Mouse (Mus musculus) bone marrow, adult 2 months (tissue): Measurements from ENCODE around the gene Tmem8. TPM values are rescaled to one million over a fixed set of nuclear protein-coding genes. Genes with fewer than 3 reads are reported as not detected.

Source experiments
- H3K27ac ChIP-seq: fragments of 200-500 bp; 2 replicates; pipeline ENCODE4 v1.5.1; 2012; ENCODE audit warnings: low read depth, mild to moderate bottlenecking, control low read depth, inconsistent platforms, low read length; ENCODE audit not compliant: control insufficient read depth, poor library complexity, insufficient read depth
- H3K4me1 ChIP-seq: fragments of 200-500 bp; 2 replicates; pipeline ENCODE4 v1.6.1; 2011; ENCODE audit warnings: low read length; ENCODE audit not compliant: control insufficient read depth, insufficient read depth
- H3K4me3 ChIP-seq: fragments of 200-500 bp; replicated peaks from 2 replicates; pipeline ENCODE3; 2011; ENCODE audit warnings: mild to moderate bottlenecking, low read depth, low read length, control low read depth; ENCODE audit not compliant: control insufficient read depth
- CTCF ChIP-seq: fragments of 200-500 bp; IDR thresholded peaks from 2 replicates; pipeline ENCODE4 v1.5.1; 2011; ENCODE audit warnings: low read length, control low read depth; ENCODE audit not compliant: control insufficient read depth, insufficient read depth
- POLR2A ChIP-seq: fragments of 200-500 bp; IDR thresholded peaks from 2 replicates; pipeline ENCODE4 v1.6.1; 2011; ENCODE audit warnings: low read depth, mild to moderate bottlenecking, control low read depth, low read length, borderline replicate concordance; ENCODE audit not compliant: control insufficient read depth
- WGBS: fragments of 180-500 bp; shearing (Covaris S2); methylation state at CpG from one replicate; pipeline ENCODE4 v1.1.7; 2018; 5-methylcytosine and 5-hydroxymethylcytosine counted together
- polyA plus RNA-seq: library from polyadenylated mRNA; stranded (reverse); fragments of >200 nt; gene quantifications from 2 replicates; pipeline ENCODE4 v1.2.4, GENCODE M21; 2011; ENCODE audit warnings: low replicate concordance; ENCODE audit not compliant: missing spikeins, insufficient read depth, insufficient read length

The Tmem8 gene
- polyA plus RNA-seq, 1 experiment: 27.3 TPM

- Histone ChIP-seq H3K4me3 (no peak overlapping the region), H3K27ac (no peak overlapping the region), H3K4me1 (peaks cover 1% of the 10 kb centered on the region; the same call in 1 of the 2 replicates)
- TF ChIP-seq CTCF: no peak
- no peak for TF ChIP-seq POLR2A
- WGBS: 89% methylated on average over 10 of the region's 10 CpGs
These were observed 12.1 kb downstream of the Tmem8 start for GRCm38 (mm10) chr17:26125226-26125625.

GRCm38 (mm10) chr17:26131062-26131732, 18.1 kb downstream of the Tmem8 start:
- Histone ChIP-seq H3K4me3 (no peak overlapping the region), H3K4me1 (no peaks in the 10 kb centered on the region), H3K27ac (no peak overlapping the region)
- WGBS: 91% methylated on average over 18 of the region's 18 CpGs
- TF ChIP-seq CTCF (no peak), POLR2A (no peak)

GRCm38 (mm10) chr17:26131856-26132853, 19.1 kb downstream of the Tmem8 start:
- Histone ChIP-seq H3K4me1 (no peaks in the 10 kb centered on the region), H3K27ac (no peak overlapping the region), H3K4me3 (no peak overlapping the region)
- WGBS: 89% methylated on average over 18 of the region's 18 CpGs
- TF ChIP-seq POLR2A (no peak), CTCF (no peak)

GRCm38 (mm10) chr17:26137106-26137750, 24.1 kb downstream of the Tmem8 start:
- Histone ChIP-seq H3K4me1 (peaks cover 3% of the 10 kb centered on the region; the same call in 1 of the 2 replicates), H3K27ac (no peak overlapping the region), H3K4me3 (no peak overlapping the region)
- TF ChIP-seq POLR2A (no peak), CTCF (no peak)
- 67% methylated on average over 11 of the region's 11 CpGs for WGBS

GRCm38 (mm10) chr17:26137751-26138130, 24.6 kb downstream of the Tmem8 start:
- TF ChIP-seq CTCF (no peak), POLR2A (no peak)
- Histone ChIP-seq H3K4me1 (peaks cover 3% of the 10 kb centered on the region; the same call in 1 of the 2 replicates), H3K27ac (peak overlapping the region; percentile 51; the same call in 1 of the 2 replicates), H3K4me3 (peak overlapping the region; percentile 92)
- WGBS: 71% methylated on average over 2 of the region's 2 CpGs

- WGBS: under 1% methylated on average over 42 of the region's 42 CpGs
- Histone ChIP-seq H3K27ac (peak within 1 kb of the TSS; percentile 83), H3K4me1 (peaks cover 3% of the 10 kb centered on the region; the same call in 1 of the 2 replicates), H3K4me3 (peak within 1 kb of the TSS; percentile 92)
- TF ChIP-seq POLR2A (peak; percentile 37; the same call in 1 of the 2 replicates), CTCF (peak; percentile 30; the same call in 1 of the 2 replicates)
These were observed 25.2 kb downstream of the Tmem8 start, which contains the start of gene Axin1 for GRCm38 (mm10) chr17:26138239-26138836. Gene Axin1 (plus strand): TSS chr17:26138688.

GRCm38 (mm10) chr17:26138901-26139381, 25.8 kb downstream of the Tmem8 start:
- no peak for TF ChIP-seq POLR2A
- no peak for TF ChIP-seq CTCF
- H3K4me1 ChIP-seq: peaks cover 3% of the 10 kb centered on the region; the same call in 1 of the 2 replicates
- H3K27ac ChIP-seq: peak overlapping the region; percentile 83; the same call in 1 of the 2 replicates
- H3K4me3 ChIP-seq: peak overlapping the region; percentile 92
- WGBS: under 1% methylated on average over 58 of the region's 58 CpGs
